Mouse (Mus musculus) 3134 (cell line): ENCODE results near the gene Kif3c.

Experiments used
- DNase-seq: peaks from one replicate; pipeline ENCODE4 v3.0.0-alpha.2; 2011; ENCODE audit warnings: low spot score; ENCODE audit not compliant: insufficient read length; ENCODE audit errors: extremely low read depth

Kif3c gene

GRCm38 (mm10) chr12:3364508-3365448, at the start of gene Kif3c:
Kif3c (plus strand) TSS chr12:3365132.
- DNase-seq, result peak; percentile 78

DNA sequence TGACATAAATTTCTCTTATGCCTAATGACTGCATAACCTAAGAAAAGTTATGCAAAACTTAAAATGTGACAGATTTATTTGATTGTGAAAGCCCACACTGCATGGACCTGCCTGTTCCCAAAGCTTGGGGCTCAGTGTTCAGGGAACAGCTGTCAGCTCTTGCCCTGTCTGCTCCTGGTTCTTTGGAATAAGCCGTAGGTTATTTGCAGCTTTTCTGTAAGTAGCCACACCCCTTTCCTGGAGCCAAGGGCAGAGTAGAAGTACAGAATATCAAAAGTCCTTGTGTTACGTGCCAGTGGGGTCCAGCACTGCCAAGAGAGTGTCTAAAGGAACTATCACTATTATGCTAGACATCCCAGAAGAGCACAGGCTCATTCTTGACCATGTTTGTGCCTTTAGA, 48.8 kb upstream of the Kif3c start:
- no peak for DNase-seq

DNA sequence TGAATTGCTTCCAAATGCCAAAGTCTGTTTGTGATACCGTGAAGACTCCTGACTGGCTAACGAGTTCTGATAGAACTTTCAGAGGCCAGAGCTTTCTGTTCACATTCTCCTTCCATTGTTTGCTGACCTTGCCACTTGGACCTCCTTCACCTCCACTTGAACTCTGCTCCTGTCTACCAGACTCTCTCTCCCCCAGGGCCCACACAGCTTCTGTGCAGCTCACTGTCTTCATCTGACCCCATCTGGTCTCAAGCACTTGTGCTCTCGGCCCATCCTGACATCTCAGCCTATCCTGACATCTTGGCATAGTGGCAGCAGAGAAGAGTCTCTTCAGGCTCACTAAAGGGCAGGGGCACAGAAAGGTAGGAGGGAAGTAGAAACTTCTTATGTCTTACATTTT, 48.0 kb upstream of the Kif3c start:
- DNase-seq, result no peak

GRCm38 (mm10) chr12:3319377-3319776, 45.6 kb upstream of the Kif3c start:
- peak; percentile 74 for DNase-seq

DNA sequence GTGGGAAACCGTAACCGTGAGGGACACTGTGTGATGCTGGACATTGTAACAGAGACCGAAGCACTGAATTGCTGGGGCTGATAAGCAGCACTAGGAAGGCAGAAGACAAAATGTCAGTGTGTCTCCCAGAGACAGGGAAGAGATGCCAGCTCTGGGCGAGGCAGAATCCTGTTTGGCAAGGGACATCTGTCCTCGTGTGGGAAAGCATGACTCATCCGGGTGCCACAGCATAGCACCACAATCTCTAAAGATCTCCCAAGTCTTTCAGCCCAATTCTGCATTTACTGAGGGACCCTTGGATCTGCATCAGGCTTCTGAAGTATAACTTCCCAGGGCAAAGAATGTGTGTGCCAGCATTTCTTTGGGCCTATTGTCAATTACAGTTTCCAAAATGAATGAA, 41.7 kb upstream of the Kif3c start:
- DNase-seq, result peak; percentile 62

- no peak for DNase-seq
These were observed 39.7 kb upstream of the Kif3c start for GRCm38 (mm10) chr12:3325232-3325631.

DNA sequence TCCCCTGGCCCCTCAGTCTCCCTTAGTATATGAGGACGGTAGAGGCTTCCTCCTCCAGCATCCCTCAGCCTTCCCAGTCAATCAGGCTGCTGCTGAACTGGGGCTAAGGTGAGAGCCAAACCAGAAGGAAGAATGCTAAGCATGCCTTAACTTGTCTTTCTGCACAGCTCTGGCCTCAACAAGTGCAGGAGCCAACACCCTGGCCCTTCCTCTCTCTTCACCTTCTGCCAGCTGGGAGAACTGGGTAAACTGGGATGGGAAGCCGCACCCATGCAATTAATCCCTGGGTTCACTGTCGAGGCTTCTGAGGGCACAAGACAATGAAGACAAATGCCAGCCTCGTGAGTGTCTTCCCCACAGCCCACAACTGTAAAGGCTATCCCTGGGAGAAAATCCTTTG, 35.3 kb upstream of the Kif3c start:
- no peak for DNase-seq

- DNase-seq, result no peak
These were observed 26.0 kb upstream of the Kif3c start for GRCm38 (mm10) chr12:3338931-3339330.

DNA sequence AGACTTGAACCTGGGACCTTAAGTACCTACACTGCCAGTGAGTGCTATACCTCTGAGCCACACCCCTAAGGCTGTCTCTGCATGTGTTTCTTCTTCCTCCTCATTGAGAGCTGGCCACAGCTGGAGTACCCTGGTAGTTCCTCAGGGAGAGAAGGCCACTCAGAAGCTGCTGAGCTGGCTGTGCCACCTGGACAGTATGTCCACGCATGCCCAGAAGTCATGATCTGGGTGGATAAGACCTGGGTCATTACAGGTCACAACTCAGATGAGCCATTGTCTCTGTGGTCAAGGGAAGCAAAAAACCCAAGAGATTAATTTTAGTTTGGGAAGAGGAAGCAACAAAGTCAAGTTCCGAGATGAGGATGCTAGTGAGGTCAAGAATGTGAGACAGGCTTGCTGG, 20.8 kb upstream of the Kif3c start:
- DNase-seq, result no peak

DNA sequence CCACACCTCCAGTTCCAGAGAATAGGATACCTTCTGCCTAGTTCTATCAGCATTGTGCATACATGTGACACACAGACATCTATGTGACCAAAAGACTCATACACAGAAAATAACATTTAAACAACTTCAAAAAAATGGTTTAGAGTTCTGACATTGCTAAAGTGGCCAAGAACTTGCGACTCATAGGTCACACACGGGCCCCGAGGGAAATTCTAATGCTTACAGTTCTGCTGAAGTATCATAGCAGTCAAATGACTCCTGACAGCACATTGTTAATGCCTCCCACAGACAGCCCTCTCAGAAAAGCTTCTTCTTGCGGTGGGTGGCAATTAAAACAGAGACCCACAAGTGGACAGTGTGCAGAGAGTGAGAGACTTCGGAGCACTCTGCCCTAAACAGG, 19.9 kb upstream of the Kif3c start:
- no peak for DNase-seq

DNA sequence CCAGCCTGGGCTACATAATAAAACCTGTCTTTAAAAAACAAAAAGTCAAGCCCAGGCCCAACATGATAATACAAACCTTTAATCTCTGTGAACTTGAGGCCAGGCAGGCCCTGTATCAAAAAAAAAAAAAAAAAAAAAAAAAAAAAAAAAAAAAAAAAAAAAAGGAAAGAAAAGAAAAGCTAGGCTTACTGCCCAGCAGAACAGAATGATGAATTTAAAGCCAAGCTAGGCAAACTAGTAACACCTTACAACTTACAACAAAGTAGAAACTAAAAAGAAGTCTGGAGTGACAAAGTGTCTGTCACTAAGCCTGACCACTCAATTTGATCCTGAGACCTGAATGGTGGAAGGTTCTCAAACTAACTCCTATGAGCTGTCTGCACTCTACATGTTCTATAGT, 17.2 kb upstream of the Kif3c start:
- no peak for DNase-seq

DNA sequence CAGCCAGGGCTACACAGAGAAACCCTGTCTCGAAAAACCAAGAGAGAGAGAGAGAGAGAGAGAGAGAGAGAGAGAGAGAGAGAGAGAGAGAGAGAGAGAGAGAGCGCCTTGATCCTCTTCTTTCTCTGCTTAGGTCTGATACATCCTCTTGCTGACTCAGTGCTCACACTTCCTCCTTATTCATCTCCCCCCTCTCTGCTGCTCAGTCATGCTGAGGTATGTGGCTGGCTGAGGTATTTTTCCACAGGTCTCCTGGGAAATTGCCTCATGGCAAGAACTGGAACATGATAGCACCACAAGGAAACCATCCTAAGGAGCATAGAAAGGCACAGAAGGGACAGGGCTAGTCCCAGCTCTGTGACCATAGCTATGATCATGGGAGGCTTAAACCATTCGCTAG, 15.5 kb upstream of the Kif3c start:
- DNase-seq, result peak; percentile 79

DNA sequence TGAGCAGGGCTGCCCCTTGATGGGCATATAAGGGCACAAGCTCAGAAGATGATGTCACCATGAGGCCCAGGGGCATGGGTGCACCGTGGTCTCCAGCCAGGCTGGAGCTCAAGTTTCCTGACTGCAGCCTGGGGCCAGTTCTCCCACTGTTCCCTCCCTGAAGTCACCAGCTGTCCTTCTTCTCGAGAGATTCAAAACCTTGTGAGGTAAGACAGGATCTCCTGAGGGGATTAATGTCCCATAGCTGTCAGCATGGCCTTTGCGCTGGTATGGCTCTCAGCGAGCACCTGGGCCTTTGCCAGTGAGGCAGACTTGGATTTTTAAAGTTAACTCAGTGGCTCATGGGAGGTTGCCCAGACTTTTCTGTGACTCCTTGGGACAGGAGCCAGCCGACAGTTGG, 14.8 kb upstream of the Kif3c start:
- DNase-seq, result peak; percentile 79

GRCm38 (mm10) chr12:3352216-3352615, 12.7 kb upstream of the Kif3c start:
- DNase-seq, result no peak

- no peak for DNase-seq
These were observed 9.9 kb upstream of the Kif3c start for GRCm38 (mm10) chr12:3355068-3355467.

GRCm38 (mm10) chr12:3356824-3357223, 8.1 kb upstream of the Kif3c start:
- no peak for DNase-seq

- DNase-seq, result no peak
These were observed 5.6 kb upstream of the Kif3c start for GRCm38 (mm10) chr12:3359302-3359701.

GRCm38 (mm10) chr12:3360043-3360442, 4.9 kb upstream of the Kif3c start:
- DNase-seq, result no peak

GRCm38 (mm10) chr12:3364076-3364475, 856 bp upstream of the Kif3c start:
- DNase-seq, result no peak

DNA sequence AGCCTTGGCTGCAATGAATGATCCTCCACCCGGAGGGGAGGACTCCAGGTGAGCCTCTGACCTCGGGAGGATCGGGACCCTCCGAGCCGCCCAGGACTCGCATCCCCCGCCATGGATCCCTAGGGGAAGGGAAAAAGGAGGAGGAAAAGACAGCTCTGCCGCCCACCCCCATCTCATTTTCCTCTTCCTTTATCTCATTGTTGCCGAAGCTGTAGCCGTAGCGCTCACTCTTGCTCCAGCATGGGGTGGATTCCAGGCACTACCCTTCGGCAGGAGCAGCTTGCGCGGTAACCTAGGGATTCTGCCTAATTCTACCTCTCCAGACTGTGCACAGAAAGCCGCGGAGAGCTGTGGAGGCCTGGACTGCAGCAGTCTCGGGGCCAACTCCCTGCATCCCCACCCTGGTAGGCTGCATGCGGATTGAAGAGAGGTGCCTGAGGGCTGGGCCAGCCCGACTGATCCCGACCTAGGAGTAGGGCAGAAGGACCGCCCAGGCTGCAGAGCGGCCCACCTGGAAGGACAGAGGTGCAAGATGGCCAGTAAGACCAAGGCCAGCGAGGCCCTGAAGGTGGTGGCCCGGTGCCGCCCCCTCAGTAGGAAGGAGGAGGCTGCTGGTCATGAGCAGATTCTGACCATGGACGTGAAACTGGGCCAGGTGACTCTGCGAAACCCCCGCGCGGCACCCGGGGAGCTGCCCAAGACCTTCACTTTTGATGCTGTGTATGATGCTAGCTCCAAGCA, 687 bp downstream of the Kif3c start:
- DNase-seq, result no peak

- no peak for DNase-seq
These were observed 1.4 kb downstream of the Kif3c start for GRCm38 (mm10) chr12:3366190-3366956.
